Mouse (Mus musculus) forebrain, embryonic 16.5 days (tissue): Measurements from ENCODE around the gene Hrk. TPM values are rescaled to one million over a fixed set of nuclear protein-coding genes. Genes with fewer than 3 reads are reported as not detected.

Experiments
- ATAC-seq: fragments of 200-750 bp; cut with Nextera tagmentation; 2 replicates; pipeline ENCODE4 v1.8.0; 2017; ENCODE audit warnings: mild to moderate bottlenecking, moderate library complexity
- H3K27ac ChIP-seq: fragments of 300-500 bp; sonication (generic); 2 replicates; pipeline ENCODE4 v1.5.1; 2014; ENCODE audit warnings: low read length, control low read depth
- H3K27me3 ChIP-seq: fragments of 300-500 bp; sonication (generic); replicated peaks from 2 replicates; pipeline ENCODE4 v1.6.1; 2014; ENCODE audit warnings: low read length; ENCODE audit not compliant: control insufficient read depth, insufficient read depth
- H3K36me3 ChIP-seq: fragments of 300-500 bp; sonication (generic); 2 replicates; pipeline ENCODE4 v1.6.1; 2014; ENCODE audit not compliant: control insufficient read depth, insufficient read depth
- H3K4me1 ChIP-seq: fragments of 300-500 bp; sonication (generic); replicated peaks from 2 replicates; pipeline ENCODE4 v1.6.1; 2014; ENCODE audit warnings: low read length; ENCODE audit not compliant: control insufficient read depth, insufficient read depth
- H3K4me2 ChIP-seq: fragments of 300-500 bp; sonication (generic); 2 replicates; pipeline ENCODE4 v1.6.1; 2014; ENCODE audit warnings: mild to moderate bottlenecking, low read length, control low read depth
- H3K4me3 ChIP-seq: fragments of 300-500 bp; sonication (generic); replicated peaks from 2 replicates; pipeline ENCODE4 v1.5.1; 2014; ENCODE audit warnings: mild to moderate bottlenecking, low read length, control low read depth
- H3K9ac ChIP-seq: fragments of 300-500 bp; sonication (generic); replicated peaks from 2 replicates; pipeline ENCODE4 v1.6.1; 2014; ENCODE audit warnings: low read depth, low read length, control low read depth
- H3K9me3 ChIP-seq: fragments of 300-500 bp; sonication (generic); 2 replicates; pipeline ENCODE4 v1.6.1; 2016; ENCODE audit warnings: low read length; ENCODE audit not compliant: control insufficient read depth
- WGBS: fragments of 180-500 bp; shearing (Covaris S2); extraction: QIAGEN DNeasy Blood & Tissue Kit; methylation state at CpG from one replicate; pipeline ENCODE4 v1.1.7; 2014; 5-methylcytosine and 5-hydroxymethylcytosine counted together
- polyA plus RNA-seq: library from polyadenylated mRNA; unstranded; fragments of >200 nt; fragmentation: Nextera tagmentation; extraction: Ambion mirVana; gene quantifications from 2 replicates; pipeline ENCODE4 v1.2.1, GENCODE M21; 2015

Gene Hrk
- polyA plus RNA-seq, 1 experiment from 2014 or later = 3.3 TPM

DNA sequence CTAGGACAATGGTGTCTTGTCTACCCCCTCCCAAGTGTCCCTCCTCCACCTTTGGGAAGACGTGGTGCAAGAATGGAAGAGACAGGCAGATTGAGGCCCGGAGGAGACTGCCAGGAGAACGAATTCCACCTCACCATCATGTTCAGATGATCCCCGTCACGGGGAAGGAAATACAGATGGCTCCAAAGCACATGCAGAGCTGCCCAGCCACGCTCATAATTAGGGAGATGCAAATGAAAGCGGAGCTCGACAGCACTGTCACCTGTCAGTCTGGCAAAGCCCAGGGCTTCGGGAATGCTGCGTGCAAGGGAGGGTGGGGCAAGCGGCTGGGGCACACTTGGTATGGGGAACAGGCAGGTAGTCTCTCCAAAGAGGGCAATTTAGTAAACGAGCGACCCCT, 33.0 kb downstream of the Hrk start:
- H3K4me1 ChIP-seq = peaks cover 15% of the 10 kb centered on the region
- WGBS = 50% methylated on average over 13 of the region's 13 CpGs
- H3K4me2 ChIP-seq = no peak overlapping the region
- no peak overlapping the region for H3K9ac ChIP-seq
- peaks cover under 1% of the 10 kb centered on the region; the same call in 1 of the 2 replicates for H3K36me3 ChIP-seq
- no peak overlapping the region for H3K4me3 ChIP-seq
- peak; percentile 34; the same call in 1 of the 2 replicates for ATAC-seq
- no peaks in the 10 kb centered on the region for H3K9me3 ChIP-seq
- no peaks in the 10 kb centered on the region for H3K27me3 ChIP-seq
- H3K27ac ChIP-seq = peak overlapping the region; percentile 21; the same call in 1 of the 2 replicates

DNA sequence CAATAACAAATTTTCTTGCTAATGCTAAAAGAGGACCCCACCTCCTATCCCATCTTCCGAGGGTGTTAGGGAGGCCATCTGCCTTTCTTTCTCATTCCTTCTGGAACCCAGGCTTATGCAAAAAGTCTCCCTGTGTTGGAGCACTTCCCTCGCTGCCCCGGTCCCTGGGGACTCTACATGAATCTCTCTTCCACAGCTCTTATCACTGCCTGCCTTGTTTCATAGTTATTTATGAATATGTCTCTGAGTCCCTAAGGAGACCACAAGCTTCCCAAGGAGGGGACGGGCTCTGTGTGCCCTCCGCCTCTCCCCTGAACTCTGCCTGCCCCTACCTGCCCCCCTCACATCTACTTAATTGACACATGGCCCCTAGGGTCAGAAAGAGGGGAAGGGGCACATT, 35.2 kb downstream of the Hrk start:
- no peak overlapping the region for H3K9ac ChIP-seq
- peaks cover 4% of the 10 kb centered on the region; the same call in 1 of the 2 replicates for H3K36me3 ChIP-seq
- H3K4me2 ChIP-seq = no peak overlapping the region
- H3K4me1 ChIP-seq = peaks cover 10% of the 10 kb centered on the region
- H3K9me3 ChIP-seq = no peaks in the 10 kb centered on the region
- ATAC-seq = 0 out of 2 replicates have a peak, but pooled peaks have one; percentile 18
- no peak overlapping the region for H3K4me3 ChIP-seq
- WGBS = 68% methylated on average over 5 of the region's 5 CpGs
- no peaks in the 10 kb centered on the region for H3K27me3 ChIP-seq
- H3K27ac ChIP-seq = no peak overlapping the region

DNA sequence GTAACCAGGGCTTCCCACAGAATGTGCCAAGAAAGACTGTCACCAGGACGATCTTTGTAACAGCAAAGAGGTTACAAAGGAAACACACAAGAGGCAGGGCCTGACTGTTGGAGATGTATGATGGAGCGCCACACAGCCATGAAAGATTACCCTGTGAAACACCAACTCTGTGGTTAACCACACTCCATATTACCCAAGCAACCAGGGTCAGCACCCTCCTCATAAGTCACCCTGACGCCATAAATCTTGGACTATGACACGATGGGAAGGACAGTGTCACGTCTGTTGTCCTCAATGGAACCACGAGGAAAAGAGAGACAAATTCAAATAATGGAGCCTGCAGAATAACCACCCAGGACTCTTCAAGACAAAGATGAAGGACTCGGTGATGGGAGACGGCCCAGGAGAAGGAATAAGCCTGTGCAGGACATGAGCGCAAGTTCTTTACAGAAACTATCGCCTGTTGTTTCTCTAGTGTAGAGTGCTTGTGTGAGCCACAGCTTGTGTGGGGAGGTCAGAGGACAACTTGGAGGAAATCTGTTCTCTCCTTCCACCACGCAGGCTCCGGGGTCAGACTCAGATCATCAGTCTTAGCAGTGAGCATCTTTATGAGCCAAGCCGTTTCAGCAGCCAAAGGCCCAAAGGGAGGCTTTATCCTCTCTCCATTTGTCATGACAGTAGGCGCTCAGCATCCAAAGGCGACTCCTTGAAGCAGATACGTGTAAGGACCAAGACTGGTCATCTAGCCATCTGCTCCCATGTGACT, 40.4 kb downstream of the Hrk start:
- Histone ChIP-seq H3K9me3 (no peaks in the 10 kb centered on the region), H3K4me1 (no peaks in the 10 kb centered on the region), H3K9ac (no peak overlapping the region), H3K27me3 (no peaks in the 10 kb centered on the region), H3K36me3 (peaks cover 4% of the 10 kb centered on the region; the same call in 1 of the 2 replicates), H3K27ac (no peak overlapping the region), H3K4me2 (no peak overlapping the region), H3K4me3 (no peak overlapping the region)
- WGBS = 86% methylated on average over 16 of the region's 16 CpGs
- ATAC-seq = no peak

DNA sequence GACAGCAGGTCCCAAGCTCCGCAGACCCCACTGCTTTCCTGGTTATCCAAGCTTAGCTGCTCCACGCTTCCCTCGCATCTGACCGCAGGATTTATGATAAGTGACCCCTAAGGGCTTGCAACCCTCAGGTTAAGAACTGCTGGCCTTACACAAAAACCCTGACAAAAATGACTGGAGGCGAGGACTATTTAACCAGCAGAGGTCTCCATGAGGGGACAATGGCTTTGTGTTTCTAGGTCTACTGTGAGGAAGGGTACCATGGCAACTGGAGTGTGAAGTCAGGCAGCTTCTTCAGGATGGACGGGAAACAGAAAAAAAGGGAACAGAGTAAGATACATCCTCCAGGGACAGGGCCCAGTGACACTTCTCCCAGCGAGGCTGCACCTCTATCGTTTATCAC, 41.4 kb downstream of the Hrk start:
- H3K9me3 ChIP-seq = no peaks in the 10 kb centered on the region
- H3K27ac ChIP-seq = no peak overlapping the region
- no peak overlapping the region for H3K4me3 ChIP-seq
- H3K4me2 ChIP-seq = no peak overlapping the region
- WGBS = 75% methylated on average over 8 of the region's 8 CpGs
- no peaks in the 10 kb centered on the region for H3K4me1 ChIP-seq
- peaks cover 4% of the 10 kb centered on the region; the same call in 1 of the 2 replicates for H3K36me3 ChIP-seq
- no peaks in the 10 kb centered on the region for H3K27me3 ChIP-seq
- ATAC-seq = no peak
- H3K9ac ChIP-seq = no peak overlapping the region

- peak; percentile 51; the same call in 1 of the 2 replicates for ATAC-seq
- Histone ChIP-seq H3K27ac (peak overlapping the region; percentile 65), H3K36me3 (no peaks in the 10 kb centered on the region), H3K4me2 (peak overlapping the region; percentile 76), H3K4me1 (peaks cover 14% of the 10 kb centered on the region), H3K4me3 (peak overlapping the region; percentile 44), H3K9me3 (no peaks in the 10 kb centered on the region), H3K9ac (peak overlapping the region; percentile 60), H3K27me3 (no peaks in the 10 kb centered on the region)
- WGBS = 15% methylated on average over 5 of the region's 5 CpGs
Measured at GRCm38 (mm10) chr5:118214012-118214411, 49.6 kb downstream of the Hrk start.

GRCm38 (mm10) chr5:118214418-118215154, 50.1 kb downstream of the Hrk start:
- H3K9me3 ChIP-seq = no peaks in the 10 kb centered on the region
- peaks cover 14% of the 10 kb centered on the region for H3K4me1 ChIP-seq
- H3K27ac ChIP-seq = peak overlapping the region; percentile 65
- no peaks in the 10 kb centered on the region for H3K27me3 ChIP-seq
- H3K4me3 ChIP-seq = peak overlapping the region; percentile 44
- 4% methylated on average over 24 of the region's 24 CpGs for WGBS
- H3K36me3 ChIP-seq = no peaks in the 10 kb centered on the region
- peak overlapping the region; percentile 60 for H3K9ac ChIP-seq
- H3K4me2 ChIP-seq = peak overlapping the region; percentile 76
- ATAC-seq = peak; percentile 92

- Histone ChIP-seq H3K27ac (no peak overlapping the region), H3K36me3 (peaks cover 3% of the 10 kb centered on the region; the same call in 1 of the 2 replicates), H3K9ac (no peak overlapping the region), H3K4me3 (no peak overlapping the region), H3K4me1 (peaks cover 14% of the 10 kb centered on the region), H3K27me3 (no peaks in the 10 kb centered on the region), H3K4me2 (no peak overlapping the region), H3K9me3 (no peaks in the 10 kb centered on the region)
- WGBS = 83% methylated on average over 6 of the region's 6 CpGs
- ATAC-seq = no peak
Measured at GRCm38 (mm10) chr5:118217410-118217809, 53.0 kb downstream of the Hrk start.

DNA sequence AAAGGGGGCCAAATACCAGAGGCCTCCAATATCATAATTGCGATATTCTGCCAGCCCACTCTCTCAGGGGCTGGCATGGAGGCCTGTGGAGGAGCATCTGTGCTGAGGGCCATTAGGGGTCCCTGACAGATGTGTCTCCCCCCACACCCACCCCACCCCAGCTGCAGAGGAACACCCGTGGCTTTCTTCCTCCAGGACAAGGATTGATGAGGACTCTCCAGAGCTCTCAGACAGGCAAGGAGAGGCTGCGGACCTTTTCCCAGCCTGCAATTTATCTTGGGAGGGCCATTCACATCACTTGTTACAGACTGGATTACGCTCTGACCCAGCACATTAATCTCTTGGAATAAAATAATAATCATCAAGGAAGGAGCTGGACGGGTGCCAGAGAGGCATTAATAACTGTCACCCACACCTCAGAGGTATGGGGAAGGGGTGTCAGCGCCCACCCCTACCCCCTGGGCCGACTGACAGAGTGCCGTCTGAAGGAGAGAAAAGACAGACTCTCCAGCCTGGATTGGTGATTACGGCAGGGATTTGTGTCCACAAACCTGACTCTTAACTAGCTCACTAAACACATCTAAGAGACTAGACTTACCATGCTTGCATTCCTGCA, 58.8 kb downstream of the Hrk start:
- H3K36me3 ChIP-seq = peaks cover 17% of the 10 kb centered on the region; the same call in 1 of the 2 replicates
- WGBS = 74% methylated on average over 9 of the region's 9 CpGs
- H3K4me3 ChIP-seq = no peak overlapping the region
- no peaks in the 10 kb centered on the region for H3K27me3 ChIP-seq
- no peak for ATAC-seq
- no peaks in the 10 kb centered on the region for H3K9me3 ChIP-seq
- H3K27ac ChIP-seq = no peak overlapping the region
- H3K9ac ChIP-seq = no peak overlapping the region
- no peak overlapping the region for H3K4me2 ChIP-seq
- H3K4me1 ChIP-seq = no peaks in the 10 kb centered on the region

DNA sequence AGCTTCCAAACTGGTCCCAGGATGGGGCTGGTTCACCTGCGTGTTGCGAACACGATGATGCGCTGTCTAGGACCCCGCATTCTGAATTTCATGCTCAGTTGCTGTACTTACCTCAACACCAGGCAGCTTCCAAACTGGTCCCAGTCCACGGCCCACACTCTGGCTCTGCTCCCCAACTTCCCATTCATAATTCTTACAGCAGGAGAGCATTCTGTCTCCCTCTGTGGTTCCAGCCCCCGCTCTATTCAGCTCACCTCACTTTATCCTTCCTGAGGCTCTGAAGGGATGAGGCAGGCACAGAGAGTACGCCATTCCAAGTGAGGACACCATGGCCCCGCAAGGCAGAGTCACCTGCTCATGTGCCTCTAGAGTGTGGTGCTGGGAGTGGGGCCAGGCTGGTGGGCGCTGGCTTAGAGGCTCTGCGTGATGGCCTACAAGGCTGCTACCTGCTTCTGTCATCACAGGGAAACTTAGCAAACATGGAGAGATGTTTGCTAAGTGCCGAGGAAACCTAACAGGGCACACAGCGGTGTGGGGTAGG, 65.7 kb downstream of the Hrk start:
- no peaks in the 10 kb centered on the region for H3K9me3 ChIP-seq
- 92% methylated on average over 13 of the region's 13 CpGs for WGBS
- H3K27ac ChIP-seq = no peak overlapping the region
- no peak overlapping the region for H3K4me2 ChIP-seq
- no peaks in the 10 kb centered on the region for H3K4me1 ChIP-seq
- H3K27me3 ChIP-seq = no peaks in the 10 kb centered on the region
- H3K36me3 ChIP-seq = peaks cover 33% of the 10 kb centered on the region
- no peak for ATAC-seq
- H3K9ac ChIP-seq = no peak overlapping the region
- no peak overlapping the region for H3K4me3 ChIP-seq
